Mouse (Mus musculus) C2C12 (cell line): ENCODE results near the gene Rnf166. TPM values are rescaled to one million over a fixed set of nuclear protein-coding genes. Genes with fewer than 3 reads are reported as not detected.

Source experiments
- H3K27me3 ChIP-seq: one replicate; pipeline ENCODE4 v1.6.1; 2011; ENCODE audit not compliant: control insufficient read depth, insufficient read depth, insufficient read length
- H3K36me3 ChIP-seq: one replicate; pipeline ENCODE4 v1.6.1; 2011; ENCODE audit not compliant: control insufficient read depth, insufficient read depth
- H3K4me3 ChIP-seq: one replicate; pipeline ENCODE4 v1.5.1; 2011; ENCODE audit warnings: mild to moderate bottlenecking, control low read depth; ENCODE audit not compliant: poor library complexity, insufficient read depth, severe bottlenecking
- H3K79me2 ChIP-seq: one replicate; pipeline ENCODE4 v1.6.1; 2011; ENCODE audit not compliant: control insufficient read depth, insufficient read depth
- H3K79me3 ChIP-seq: one replicate; pipeline ENCODE4 v1.6.1; 2011; ENCODE audit warnings: low read depth, control low read depth
- H3ac ChIP-seq: one replicate; pipeline ENCODE3; 2011; ENCODE audit warnings: low read depth; ENCODE audit not compliant: control insufficient read depth, insufficient read length
- CEBPB ChIP-seq: IDR thresholded peaks from one replicate; pipeline ENCODE4 v1.6.1; 2011; ENCODE audit warnings: low read depth, mild to moderate bottlenecking, control low read depth, moderate library complexity
- CTCF ChIP-seq: IDR thresholded peaks from one replicate; pipeline ENCODE4 v1.5.1; 2011; ENCODE audit not compliant: control insufficient read depth, insufficient read depth, insufficient read length
- FOSL1 ChIP-seq: IDR thresholded peaks from one replicate; pipeline ENCODE4 v1.8.0; 2011; ENCODE audit warnings: mild to moderate bottlenecking, low read length; ENCODE audit not compliant: poor library complexity, insufficient read depth, severe bottlenecking
- MAX ChIP-seq: IDR thresholded peaks from one replicate; pipeline ENCODE4 v1.6.1; 2011; ENCODE audit warnings: mild to moderate bottlenecking, control low read depth
- MYOD1 ChIP-seq: IDR thresholded peaks from one replicate; pipeline ENCODE4 v1.6.1; 2011; ENCODE audit warnings: low read depth; ENCODE audit not compliant: control insufficient read depth, insufficient read length
- MYOG ChIP-seq: IDR thresholded peaks from one replicate; pipeline ENCODE4 v1.6.1; 2011; ENCODE audit not compliant: control insufficient read depth, insufficient read length; ENCODE audit errors: extremely low read depth
- USF1 ChIP-seq: IDR thresholded peaks from one replicate; pipeline ENCODE4 v1.6.1; 2011; ENCODE audit warnings: low read depth, mild to moderate bottlenecking, control low read depth, moderate library complexity
- polyA plus RNA-seq: library from polyadenylated mRNA; unstranded; fragments of >200 nt; fragmentation: generic; extraction: Trizol; gene quantifications from one replicate; pipeline ENCODE4 v1.2.1, GENCODE M21; 2012; ENCODE audit warnings: missing spikeins

Gene Rnf166
- polyA plus RNA-seq, 1 experiment = 22.7 TPM

GRCm38 (mm10) chr8:122427607-122428006 lies 48.3 kb downstream of the Rnf166 start:
- Histone ChIP-seq H3ac (no peak overlapping the region), H3K4me3 (no peak overlapping the region), H3K79me3 (no peaks in the 10 kb centered on the region), H3K79me2 (no peaks in the 10 kb centered on the region), H3K36me3 (no peaks in the 10 kb centered on the region), H3K27me3 (peaks cover 3% of the 10 kb centered on the region)
- TF ChIP-seq MAX (no peak), USF1 (no peak), MYOG (no peak), CTCF (no peak), MYOD1 (no peak), FOSL1 (no peak), CEBPB (no peak)

GRCm38 (mm10) chr8:122426145-122426544 lies 49.7 kb downstream of the Rnf166 start:
- no peaks in the 10 kb centered on the region for H3K79me2 ChIP-seq
- TF ChIP-seq CEBPB = no peak
- TF ChIP-seq MYOG = no peak
- TF ChIP-seq CTCF = no peak
- TF ChIP-seq MAX = no peak
- TF ChIP-seq MYOD1 = no peak
- TF ChIP-seq FOSL1 = no peak
- no peak for TF ChIP-seq USF1
- H3K79me3 ChIP-seq = no peaks in the 10 kb centered on the region

GRCm38 (mm10) chr8:122423659-122424058 lies 52.2 kb downstream of the Rnf166 start:
- no peaks in the 10 kb centered on the region for H3K79me2 ChIP-seq
- TF ChIP-seq MYOG (no peak), USF1 (no peak), MAX (no peak), MYOD1 (no peak), CTCF (no peak), CEBPB (no peak), FOSL1 (no peak)
- H3K36me3 ChIP-seq = peaks cover 2% of the 10 kb centered on the region
- no peak overlapping the region for H3ac ChIP-seq
- H3K79me3 ChIP-seq = no peaks in the 10 kb centered on the region
- H3K27me3 ChIP-seq = peaks cover 2% of the 10 kb centered on the region
- H3K4me3 ChIP-seq = no peak overlapping the region

More at GRCm38 (mm10) chr8:122426145-122426544, 49.7 kb downstream of the Rnf166 start:
- Histone ChIP-seq H3K36me3 (no peaks in the 10 kb centered on the region), H3ac (no peak overlapping the region), H3K4me3 (no peak overlapping the region), H3K27me3 (peaks cover 3% of the 10 kb centered on the region)

DNA sequence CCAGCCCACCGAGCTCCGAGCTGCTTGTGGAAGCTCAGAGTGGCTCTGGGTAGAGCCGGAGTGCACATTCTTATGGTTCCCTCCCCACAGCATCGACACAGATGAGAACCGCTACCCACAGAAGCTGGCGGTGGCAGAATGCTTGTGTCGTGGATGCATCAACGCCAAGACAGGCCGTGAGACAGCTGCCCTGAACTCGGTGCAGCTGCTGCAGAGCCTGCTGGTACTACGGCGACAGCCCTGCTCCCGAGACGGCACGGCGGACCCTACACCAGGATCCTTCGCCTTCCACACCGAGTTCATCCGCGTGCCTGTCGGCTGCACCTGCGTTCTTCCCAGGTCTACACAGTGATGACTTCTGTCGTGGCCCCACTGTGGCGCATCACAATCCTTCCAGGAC lies 52.6 kb downstream of the Rnf166 start:
- Histone ChIP-seq H3K27me3 (no peaks in the 10 kb centered on the region), H3K4me3 (no peak overlapping the region), H3ac (no peak overlapping the region), H3K79me2 (no peaks in the 10 kb centered on the region), H3K79me3 (no peaks in the 10 kb centered on the region), H3K36me3 (peaks cover 6% of the 10 kb centered on the region)
- TF ChIP-seq MYOD1 (no peak), CEBPB (no peak), USF1 (no peak), MYOG (no peak), MAX (no peak), FOSL1 (no peak), CTCF (no peak)

DNA sequence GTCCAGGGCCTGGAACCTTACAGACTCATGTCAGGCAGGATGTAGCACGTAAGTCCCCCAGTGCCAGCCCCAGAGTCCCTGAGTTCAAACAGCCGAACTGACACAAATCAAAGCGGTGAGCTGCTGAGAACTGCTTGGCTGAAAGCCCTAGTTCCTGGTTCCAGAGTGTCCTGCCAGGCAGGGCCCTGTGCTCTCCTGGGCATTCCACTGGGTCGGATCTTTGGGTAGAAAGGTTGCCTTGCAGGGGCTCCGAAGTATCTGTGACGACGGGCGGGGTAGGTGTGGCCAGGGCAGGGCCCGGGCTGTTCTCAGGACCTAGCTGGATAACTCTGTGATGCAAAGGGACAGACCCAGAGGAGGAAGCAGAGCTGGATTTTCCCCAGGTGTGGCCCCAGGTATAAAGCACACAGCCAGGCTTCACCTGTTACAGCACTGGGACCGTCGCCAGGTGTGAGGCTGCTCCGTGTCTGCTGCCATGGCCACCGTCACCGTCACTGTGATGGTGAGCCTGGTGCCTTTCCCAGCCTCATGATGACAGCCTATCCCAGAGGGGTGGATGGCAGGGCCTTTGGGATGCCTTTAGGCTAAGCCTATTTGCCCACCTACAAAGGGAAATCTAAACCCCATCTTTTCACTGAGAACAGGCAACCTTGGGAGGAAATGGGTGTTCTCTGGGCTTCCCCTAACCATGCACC lies 54.3 kb downstream of the Rnf166 start, which contains the start of gene Il17c:
Il17c (plus strand) TSS at position 645 of the 695 bp plus-strand sequence.
- Histone ChIP-seq H3ac (no peak within 1 kb of the TSS), H3K79me2 (no peaks in the 10 kb centered on the region), H3K27me3 (no peaks in the 10 kb centered on the region), H3K79me3 (no peaks in the 10 kb centered on the region), H3K4me3 (no peak within 1 kb of the TSS), H3K36me3 (peaks cover 14% of the 10 kb centered on the region)
- TF ChIP-seq CTCF = no peak
- no peak for TF ChIP-seq CEBPB
- TF ChIP-seq MYOG = no peak
- no peak for TF ChIP-seq MAX
- TF ChIP-seq MYOD1 = no peak
- no peak for TF ChIP-seq USF1
- TF ChIP-seq FOSL1 = no peak
